Mouse (Mus musculus) kidney, adult 2 months (tissue): ENCODE data around the gene Dnajc27. TPM values are rescaled to one million over a fixed set of nuclear protein-coding genes. Genes with fewer than 3 reads are reported as not detected.

Experiments
- DNase-seq: peaks from one replicate; pipeline ENCODE4 v3.0.0; 2021
- H3K27ac ChIP-seq: fragments of 200-500 bp; 2 replicates; pipeline ENCODE4 v1.5.1; 2012; ENCODE audit warnings: low read depth, low read length, control low read depth, inconsistent platforms; ENCODE audit not compliant: insufficient read depth
- H3K27me3 ChIP-seq: fragments of 200-500 bp; replicated peaks from 2 replicates; pipeline ENCODE4 v1.6.1; 2012; ENCODE audit warnings: mild to moderate bottlenecking, moderate library complexity, low read length, inconsistent platforms; ENCODE audit not compliant: control insufficient read depth, insufficient read depth
- H3K36me3 ChIP-seq: fragments of 200-500 bp; 2 replicates; pipeline ENCODE4 v1.6.1; 2012; ENCODE audit warnings: mild to moderate bottlenecking, moderate library complexity, low read length, inconsistent platforms; ENCODE audit not compliant: control insufficient read depth, insufficient read depth
- H3K4me1 ChIP-seq: fragments of 200-500 bp; 2 replicates; pipeline ENCODE4 v1.6.1; 2011; ENCODE audit warnings: low read length; ENCODE audit not compliant: control insufficient read depth, insufficient read depth
- H3K4me3 ChIP-seq: fragments of 200-500 bp; 2 replicates; pipeline ENCODE4 v1.5.1; 2011; ENCODE audit warnings: mild to moderate bottlenecking, low read depth, low read length, control low read depth; ENCODE audit not compliant: insufficient read depth
- CTCF ChIP-seq: fragments of 200-500 bp; conservative IDR thresholded peaks from 2 replicates; pipeline ENCODE4 v1.5.1; 2011; ENCODE audit warnings: low read depth, mild to moderate bottlenecking, control low read depth, low read length, moderate library complexity, mixed read lengths; ENCODE audit not compliant: insufficient read depth, insufficient read length
- POLR2A ChIP-seq: fragments of 200-500 bp; IDR thresholded peaks from one replicate; pipeline ENCODE4 v1.6.1; 2011; ENCODE audit warnings: low read depth, low read length, control low read depth
- WGBS: fragments of 180-500 bp; shearing (Covaris S2); methylation state at CpG from one replicate; pipeline ENCODE4 v1.1.7; 2018; 5-methylcytosine and 5-hydroxymethylcytosine counted together
- polyA plus RNA-seq: library from polyadenylated mRNA; depleted of rRNA; stranded (reverse); fragments of >200 nt; gene quantifications from 2 replicates; pipeline ENCODE4 v1.2.3, GENCODE M21; 2012; rRNA removed

Dnajc27 gene
- polyA plus RNA-seq, 1 experiment = 4.3 TPM

- WGBS = 85% methylated on average over 7 of the region's 7 CpGs
- H3K4me1 ChIP-seq = no peaks in the 10 kb centered on the region
- no peak overlapping the region for H3K4me3 ChIP-seq
- no peaks in the 10 kb centered on the region for H3K27me3 ChIP-seq
- no peak for DNase-seq
- H3K36me3 ChIP-seq = no peaks in the 10 kb centered on the region
- H3K27ac ChIP-seq = no peak overlapping the region
- TF ChIP-seq CTCF (no peak), POLR2A (no peak)
Observed at GRCm38 (mm10) chr12:4158868-4159632, 76.7 kb downstream of the Dnajc27 start.

Other genes starting within 250 kb of the Dnajc27 start
- 0.38 and 1.1 TPM in 2 replicates for gene Pomc, start 127.6 kb upstream of the Dnajc27 start, polyA plus RNA-seq
- 1.6 and 2.1 TPM in 2 replicates for gene Efr3b, start 43.7 kb upstream of the Dnajc27 start, polyA plus RNA-seq
- gene Adcy3, start 50.5 kb downstream of the Dnajc27 start, polyA plus RNA-seq = 4.6 and 5.9 TPM in 2 replicates
- gene Ptrhd1, start 151.4 kb downstream of the Dnajc27 start, polyA plus RNA-seq = 4.2 and 4.6 TPM in 2 replicates
- 6.1 and 6.4 TPM in 2 replicates for gene Cenpo, start 151.7 kb downstream of the Dnajc27 start, polyA plus RNA-seq